Mouse (Mus musculus): ENCODE measurements around the gene Grap. TPM values are rescaled to one million over a fixed set of nuclear protein-coding genes. Genes with fewer than 3 reads are reported as not detected.

Gene Grap
- polyA plus RNA-seq (2015; fragmentation: Illumina TruSeq; extraction: RNeasy Lipid Tissue Mini Kit (QIAGEN cat#74804); ENCODE audit: low read depth, low replicate concordance): 5.9 TPM

GRCm38 (mm10) chr11:61652686-61653447, at the start of gene Grap:
Gene Grap (plus strand): TSS chr11:61653265.

GRCm38 (mm10) chr11:61683907-61684731, 31.1 kb downstream of the Grap start, which contains the start of gene Fam83g:
Gene Fam83g (plus strand): TSS chr11:61684091.

GRCm38 (mm10) chr11:61720636-61721035, 67.6 kb downstream of the Grap start, which contains the start of gene Slc5a10:
Gene Slc5a10 (minus strand): TSS chr11:61720826.

Other genes starting within 250 kb of the Grap start
- 258 TPM for gene Rnf112, start 199.1 kb upstream of the Grap start, polyA plus RNA-seq (2015; fragmentation: Illumina TruSeq; extraction: RNeasy Lipid Tissue Mini Kit (QIAGEN cat#74804); ENCODE audit: low read depth, low replicate concordance)
- gene Mfap4, start 167.8 kb upstream of the Grap start, polyA plus RNA-seq (2015; fragmentation: Illumina TruSeq; extraction: RNeasy Lipid Tissue Mini Kit (QIAGEN cat#74804); ENCODE audit: low read depth, low replicate concordance): 2.2 TPM
- 13.7 TPM for gene Mapk7, start 158.9 kb upstream of the Grap start, polyA plus RNA-seq (2015; fragmentation: Illumina TruSeq; extraction: RNeasy Lipid Tissue Mini Kit (QIAGEN cat#74804); ENCODE audit: low read depth, low replicate concordance)
- 35.4 TPM for gene B9d1, start 148.1 kb upstream of the Grap start, polyA plus RNA-seq (2015; fragmentation: Illumina TruSeq; extraction: RNeasy Lipid Tissue Mini Kit (QIAGEN cat#74804); ENCODE audit: low read depth, low replicate concordance)
- gene Epn2, start 73.6 kb upstream of the Grap start, polyA plus RNA-seq (2015; fragmentation: Illumina TruSeq; extraction: RNeasy Lipid Tissue Mini Kit (QIAGEN cat#74804); ENCODE audit: low read depth, low replicate concordance): 90.3 TPM
- not detected for gene Fam83g, start 30.8 kb downstream of the Grap start, polyA plus RNA-seq (2015; fragmentation: Illumina TruSeq; extraction: RNeasy Lipid Tissue Mini Kit (QIAGEN cat#74804); ENCODE audit: low read depth, low replicate concordance)
- not detected for gene Slc5a10, start 67.6 kb downstream of the Grap start, polyA plus RNA-seq (2015; fragmentation: Illumina TruSeq; extraction: RNeasy Lipid Tissue Mini Kit (QIAGEN cat#74804); ENCODE audit: low read depth, low replicate concordance)
- gene Prpsap2, start 108.8 kb downstream of the Grap start, polyA plus RNA-seq (2015; fragmentation: Illumina TruSeq; extraction: RNeasy Lipid Tissue Mini Kit (QIAGEN cat#74804); ENCODE audit: low read depth, low replicate concordance): 55.1 TPM
- 49.6 TPM for gene Ulk2, start 201.8 kb downstream of the Grap start, polyA plus RNA-seq (2015; fragmentation: Illumina TruSeq; extraction: RNeasy Lipid Tissue Mini Kit (QIAGEN cat#74804); ENCODE audit: low read depth, low replicate concordance)

Data from brain, adult 10 weeks (tissue).